Mouse (Mus musculus): ENCODE data around the gene Slc2a1. TPM values are rescaled to one million over a fixed set of nuclear protein-coding genes. Genes with fewer than 3 reads are reported as not detected.

The Slc2a1 gene
- polyA plus RNA-seq, 1 experiment from 2014 or later, result 113 TPM

- H3K4me2 ChIP-seq, result no peak overlapping the region
- H3K9me3 ChIP-seq, result no peaks in the 10 kb centered on the region
- H3K27ac ChIP-seq, result no peak overlapping the region
- no peaks in the 10 kb centered on the region for H3K36me3 ChIP-seq (replicated peaks)
- no peak overlapping the region for H3K9ac ChIP-seq
- peaks cover 17% of the 10 kb centered on the region for H3K4me1 ChIP-seq
- no peak for ATAC-seq (ENCODE audit: low FRiP score)
- H3K27me3 ChIP-seq, result peaks cover 3% of the 10 kb centered on the region; the same call in 1 of the 2 replicates
- H3K4me3 ChIP-seq (replicated peaks), result no peak overlapping the region
- WGBS, result 86% methylated on average over 7 of the region's 7 CpGs
Observed at GRCm38 (mm10) chr4:119102350-119103126, 6.0 kb upstream of the Slc2a1 start.

- no peaks in the 10 kb centered on the region for H3K36me3 ChIP-seq (replicated peaks)
- H3K27me3 ChIP-seq, result peaks cover 3% of the 10 kb centered on the region; the same call in 1 of the 2 replicates
- H3K9ac ChIP-seq, result no peak overlapping the region
- H3K27ac ChIP-seq, result no peak overlapping the region
- H3K4me1 ChIP-seq, result peaks cover 31% of the 10 kb centered on the region
- H3K4me2 ChIP-seq, result peak overlapping the region; percentile 17; the same call in 1 of the 2 replicates
- no peak for ATAC-seq (ENCODE audit: low FRiP score)
- 29% methylated on average over 4 of the region's 4 CpGs for WGBS
- H3K4me3 ChIP-seq (replicated peaks), result no peak overlapping the region
- no peaks in the 10 kb centered on the region for H3K9me3 ChIP-seq
Observed at GRCm38 (mm10) chr4:119104847-119105246, 3.7 kb upstream of the Slc2a1 start.

GRCm38 (mm10) chr4:119105704-119106103, 2.8 kb upstream of the Slc2a1 start:
- H3K9ac ChIP-seq, result peak overlapping the region; percentile 56
- no peaks in the 10 kb centered on the region for H3K36me3 ChIP-seq (replicated peaks)
- WGBS, result 2% methylated on average over 18 of the region's 18 CpGs
- peak overlapping the region; percentile 47 for H3K27ac ChIP-seq
- H3K27me3 ChIP-seq, result peaks cover 3% of the 10 kb centered on the region; the same call in 1 of the 2 replicates
- H3K4me2 ChIP-seq, result peak overlapping the region; percentile 63
- H3K9me3 ChIP-seq, result no peaks in the 10 kb centered on the region
- no peak for ATAC-seq (ENCODE audit: low FRiP score)
- H3K4me3 ChIP-seq (replicated peaks), result peak overlapping the region; percentile 35
- peaks cover 40% of the 10 kb centered on the region for H3K4me1 ChIP-seq

- Histone ChIP-seq H3K4me2 (peak overlapping the region; percentile 71), H3K36me3 (replicated peaks) (no peaks in the 10 kb centered on the region), H3K4me3 (replicated peaks) (peak overlapping the region; percentile 81), H3K4me1 (peaks cover 60% of the 10 kb centered on the region), H3K9ac (no peak overlapping the region), H3K27ac (no peak overlapping the region), H3K27me3 (peaks cover 3% of the 10 kb centered on the region; the same call in 1 of the 2 replicates), H3K9me3 (no peaks in the 10 kb centered on the region)
- 61% methylated on average over 2 of the region's 2 CpGs for WGBS
- no peak for ATAC-seq (ENCODE audit: low FRiP score)
Observed at GRCm38 (mm10) chr4:119107867-119108266, 644 bp upstream of the Slc2a1 start.

GRCm38 (mm10) chr4:119109640-119110039, 1.1 kb downstream of the Slc2a1 start:
- ATAC-seq (ENCODE audit: low FRiP score), result no peak
- H3K4me2 ChIP-seq, result peak overlapping the region; percentile 71
- H3K36me3 ChIP-seq (replicated peaks), result 0 out of 2 replicates have a peak, but pooled peaks cover 4% of the 10 kb centered on the region
- peaks cover 66% of the 10 kb centered on the region for H3K4me1 ChIP-seq
- WGBS, result 6% methylated on average over 11 of the region's 11 CpGs
- peak overlapping the region; percentile 99 for H3K27ac ChIP-seq
- H3K4me3 ChIP-seq (replicated peaks), result peak overlapping the region; percentile 81
- H3K27me3 ChIP-seq, result peaks cover 3% of the 10 kb centered on the region; the same call in 1 of the 2 replicates
- H3K9ac ChIP-seq, result peak overlapping the region; percentile 86
- no peaks in the 10 kb centered on the region for H3K9me3 ChIP-seq

GRCm38 (mm10) chr4:119110512-119110911, 2.0 kb downstream of the Slc2a1 start:
- H3K4me1 ChIP-seq, result peaks cover 61% of the 10 kb centered on the region
- H3K9ac ChIP-seq, result peak overlapping the region; percentile 86; the same call in 1 of the 2 replicates
- no peaks in the 10 kb centered on the region for H3K9me3 ChIP-seq
- peak overlapping the region; percentile 81 for H3K4me3 ChIP-seq (replicated peaks)
- peaks cover 3% of the 10 kb centered on the region; the same call in 1 of the 2 replicates for H3K27me3 ChIP-seq
- WGBS, result 8% methylated on average over 5 of the region's 5 CpGs
- no peak for ATAC-seq (ENCODE audit: low FRiP score)
- H3K27ac ChIP-seq, result no peak overlapping the region
- H3K36me3 ChIP-seq (replicated peaks), result 0 out of 2 replicates have a peak, but pooled peaks cover 7% of the 10 kb centered on the region
- peak overlapping the region; percentile 71 for H3K4me2 ChIP-seq

GRCm38 (mm10) chr4:119111410-119111809, 2.9 kb downstream of the Slc2a1 start:
- Histone ChIP-seq H3K27me3 (peaks cover 3% of the 10 kb centered on the region; the same call in 1 of the 2 replicates), H3K9ac (peak overlapping the region; percentile 40; the same call in 1 of the 2 replicates), H3K36me3 (replicated peaks) (0 out of 2 replicates have a peak, but pooled peaks cover 7% of the 10 kb centered on the region), H3K4me2 (peak overlapping the region; percentile 71), H3K4me1 (peaks cover 57% of the 10 kb centered on the region), H3K9me3 (no peaks in the 10 kb centered on the region), H3K27ac (no peak overlapping the region), H3K4me3 (replicated peaks) (peak overlapping the region; percentile 81)
- WGBS, result 58% methylated on average over 5 of the region's 5 CpGs
- ATAC-seq (ENCODE audit: low FRiP score), result no peak

- 15% methylated on average over 2 of the region's 2 CpGs for WGBS
- peak overlapping the region; percentile 40; the same call in 1 of the 2 replicates for H3K9ac ChIP-seq
- H3K4me3 ChIP-seq (replicated peaks), result no peak overlapping the region
- no peaks in the 10 kb centered on the region for H3K9me3 ChIP-seq
- no peak for ATAC-seq (ENCODE audit: low FRiP score)
- H3K4me1 ChIP-seq, result peaks cover 61% of the 10 kb centered on the region
- H3K27me3 ChIP-seq, result no peaks in the 10 kb centered on the region
- H3K36me3 ChIP-seq (replicated peaks), result 0 out of 2 replicates have a peak, but pooled peaks cover 7% of the 10 kb centered on the region
- H3K4me2 ChIP-seq, result peak overlapping the region; percentile 71; the same call in 1 of the 2 replicates
- H3K27ac ChIP-seq, result no peak overlapping the region
Observed at GRCm38 (mm10) chr4:119112256-119112885, 3.9 kb downstream of the Slc2a1 start.

GRCm38 (mm10) chr4:119115611-119116070, 7.1 kb downstream of the Slc2a1 start:
- WGBS, result 57% methylated on average over 6 of the region's 6 CpGs
- Histone ChIP-seq H3K4me3 (replicated peaks) (no peak overlapping the region), H3K4me2 (no peak overlapping the region), H3K9ac (no peak overlapping the region), H3K4me1 (peaks cover 47% of the 10 kb centered on the region), H3K27ac (no peak overlapping the region), H3K9me3 (no peaks in the 10 kb centered on the region), H3K36me3 (replicated peaks) (peaks cover 16% of the 10 kb centered on the region), H3K27me3 (no peaks in the 10 kb centered on the region)
- no peak for ATAC-seq (ENCODE audit: low FRiP score)

GRCm38 (mm10) chr4:119116336-119116735, 7.8 kb downstream of the Slc2a1 start:
- 75% methylated on average over 1 of the region's 1 CpGs for WGBS
- no peaks in the 10 kb centered on the region for H3K27me3 ChIP-seq
- no peak for ATAC-seq (ENCODE audit: low FRiP score)
- H3K4me3 ChIP-seq (replicated peaks), result no peak overlapping the region
- no peak overlapping the region for H3K4me2 ChIP-seq
- H3K9ac ChIP-seq, result no peak overlapping the region
- peaks cover 41% of the 10 kb centered on the region for H3K4me1 ChIP-seq
- H3K36me3 ChIP-seq (replicated peaks), result peaks cover 23% of the 10 kb centered on the region
- H3K27ac ChIP-seq, result no peak overlapping the region
- no peaks in the 10 kb centered on the region for H3K9me3 ChIP-seq

GRCm38 (mm10) chr4:119117571-119117970, 9.1 kb downstream of the Slc2a1 start:
- Histone ChIP-seq H3K4me2 (no peak overlapping the region), H3K27me3 (no peaks in the 10 kb centered on the region), H3K4me3 (replicated peaks) (no peak overlapping the region), H3K9ac (no peak overlapping the region), H3K27ac (no peak overlapping the region), H3K4me1 (peaks cover 29% of the 10 kb centered on the region), H3K36me3 (replicated peaks) (peaks cover 35% of the 10 kb centered on the region), H3K9me3 (no peaks in the 10 kb centered on the region)
- WGBS, result 77% methylated on average over 5 of the region's 5 CpGs
- ATAC-seq (ENCODE audit: low FRiP score), result no peak

- 0 out of 2 replicates have a peak overlapping the region, but pooled peaks have one; percentile 42 for H3K27ac ChIP-seq
- no peaks in the 10 kb centered on the region for H3K27me3 ChIP-seq
- ATAC-seq (ENCODE audit: low FRiP score), result no peak
- H3K36me3 ChIP-seq (replicated peaks), result peaks cover 41% of the 10 kb centered on the region
- no peak overlapping the region for H3K4me2 ChIP-seq
- H3K4me1 ChIP-seq, result peaks cover 21% of the 10 kb centered on the region
- no peak overlapping the region for H3K4me3 ChIP-seq (replicated peaks)
- 71% methylated on average over 4 of the region's 4 CpGs for WGBS
- H3K9me3 ChIP-seq, result no peaks in the 10 kb centered on the region
- H3K9ac ChIP-seq, result no peak overlapping the region
Observed at GRCm38 (mm10) chr4:119118659-119119077, 10.2 kb downstream of the Slc2a1 start.
